Mouse (Mus musculus) kidney, embryonic 14.5 days (tissue): ENCODE measurements around the gene Il34. TPM values are rescaled to one million over a fixed set of nuclear protein-coding genes. Genes with fewer than 3 reads are reported as not detected.
"Not testable (repeated sequence)": the region's sequence is repeated elsewhere in the genome, so short reads cannot be mapped to it uniquely, and the experiment has no call there.

Experiments used
- ATAC-seq: fragments of 200-750 bp; cut with Nextera tagmentation; 2 replicates; pipeline ENCODE4 v1.8.0; 2017; ENCODE audit warnings: moderate number of reproducible peaks, mild to moderate bottlenecking, moderate TSS enrichment, moderate library complexity; ENCODE audit not compliant: low FRiP score, low TSS enrichment
- H3K27ac ChIP-seq: fragments of 300-500 bp; sonication (generic); 2 replicates; pipeline ENCODE4 v1.5.1; 2014; ENCODE audit warnings: low read depth, mild to moderate bottlenecking, low read length, moderate library complexity, mixed read lengths
- H3K27me3 ChIP-seq: fragments of 300-500 bp; sonication (generic); 2 replicates; pipeline ENCODE4 v1.6.1; 2014; ENCODE audit warnings: mild to moderate bottlenecking, low read length; ENCODE audit not compliant: control insufficient read depth, insufficient read depth
- H3K36me3 ChIP-seq: fragments of 300-500 bp; sonication (generic); 2 replicates; pipeline ENCODE4 v1.6.1; 2014; ENCODE audit warnings: low read length, mixed read lengths; ENCODE audit not compliant: control insufficient read depth, insufficient read depth
- H3K4me1 ChIP-seq: fragments of 300-500 bp; sonication (generic); 2 replicates; pipeline ENCODE4 v1.6.1; 2014; ENCODE audit warnings: low read length, mixed read lengths; ENCODE audit not compliant: control insufficient read depth, insufficient read depth
- H3K4me2 ChIP-seq: fragments of 300-500 bp; sonication (generic); replicated peaks from 2 replicates; pipeline ENCODE4 v1.6.1; 2014; ENCODE audit warnings: low read depth, mild to moderate bottlenecking, low read length
- H3K4me3 ChIP-seq: fragments of 300-500 bp; sonication (generic); 2 replicates; pipeline ENCODE4 v1.5.1; 2014; ENCODE audit warnings: mild to moderate bottlenecking, low read length
- H3K9ac ChIP-seq: fragments of 300-500 bp; sonication (generic); 2 replicates; pipeline ENCODE4 v1.6.1; 2014; ENCODE audit warnings: low read depth, mild to moderate bottlenecking, low read length, moderate library complexity
- H3K9me3 ChIP-seq: fragments of 300-500 bp; sonication (generic); 2 replicates; pipeline ENCODE4 v1.6.1; 2016; ENCODE audit warnings: low read length; ENCODE audit not compliant: control insufficient read depth
- WGBS: fragments of 180-500 bp; shearing (Covaris S2); extraction: QIAGEN DNeasy Blood & Tissue Kit; methylation state at CpG from one replicate; pipeline ENCODE4 v1.1.7; 2014; 5-methylcytosine and 5-hydroxymethylcytosine counted together
- polyA plus RNA-seq: library from polyadenylated mRNA; unstranded; fragments of >200 nt; fragmentation: Nextera tagmentation; extraction: Ambion mirVana; gene quantifications from 2 replicates; pipeline ENCODE4 v1.2.1, GENCODE M21; 2014

Il34 gene
- polyA plus RNA-seq, 1 experiment from 2014 or later = 1.7 TPM

GRCm38 (mm10) chr8:110791164-110791563, 14.6 kb downstream of the Il34 start:
- 72% methylated on average over 10 of the region's 10 CpGs for WGBS
- Histone ChIP-seq H3K36me3 (no peaks in the 10 kb centered on the region), H3K4me1 (0 out of 2 replicates have a peak, but pooled peaks cover 2% of the 10 kb centered on the region), H3K9me3 (peaks cover 9% of the 10 kb centered on the region; the same call in 1 of the 2 replicates), H3K27ac (no peak overlapping the region), H3K27me3 (no peaks in the 10 kb centered on the region), H3K4me2 (no peak overlapping the region), H3K9ac (no peak overlapping the region), H3K4me3 (no peak overlapping the region)
- no peak for ATAC-seq

- H3K4me2 ChIP-seq = no peak overlapping the region
- H3K4me3 ChIP-seq = no peak overlapping the region
- no peaks in the 10 kb centered on the region for H3K27me3 ChIP-seq
- no peaks in the 10 kb centered on the region for H3K36me3 ChIP-seq
- WGBS = 61% methylated on average over 6 of the region's 6 CpGs
- H3K27ac ChIP-seq = no peak overlapping the region
- H3K9ac ChIP-seq = no peak overlapping the region
- 0 out of 2 replicates have a peak, but pooled peaks cover 2% of the 10 kb centered on the region for H3K4me1 ChIP-seq
- ATAC-seq = no peak
- no peaks in the 10 kb centered on the region; the same call in 1 of the 2 replicates for H3K9me3 ChIP-seq
Measured at GRCm38 (mm10) chr8:110790270-110790669, 15.5 kb downstream of the Il34 start.

GRCm38 (mm10) chr8:110789571-110789970, 16.2 kb downstream of the Il34 start:
- H3K4me1 ChIP-seq = 0 out of 2 replicates have a peak, but pooled peaks cover 2% of the 10 kb centered on the region
- no peaks in the 10 kb centered on the region for H3K27me3 ChIP-seq
- no peak overlapping the region for H3K4me2 ChIP-seq
- H3K9me3 ChIP-seq = no peaks in the 10 kb centered on the region
- H3K9ac ChIP-seq = no peak overlapping the region
- ATAC-seq = no peak
- H3K4me3 ChIP-seq = no peak overlapping the region
- no peaks in the 10 kb centered on the region for H3K36me3 ChIP-seq
- WGBS = 45% methylated on average over 12 of the region's 12 CpGs
- no peak overlapping the region for H3K27ac ChIP-seq

GRCm38 (mm10) chr8:110788981-110789380, 16.7 kb downstream of the Il34 start:
- H3K27ac ChIP-seq = no peak overlapping the region
- WGBS = 65% methylated on average over 12 of the region's 12 CpGs
- no peak overlapping the region for H3K9ac ChIP-seq

GRCm38 (mm10) chr8:110787411-110787954, 18.2 kb downstream of the Il34 start:
- Histone ChIP-seq H3K27ac (no peak overlapping the region), H3K36me3 (no peaks in the 10 kb centered on the region), H3K27me3 (no peaks in the 10 kb centered on the region), H3K9me3 (no peaks in the 10 kb centered on the region), H3K4me2 (no peak overlapping the region), H3K4me1 (0 out of 2 replicates have a peak, but pooled peaks cover 2% of the 10 kb centered on the region), H3K9ac (no peak overlapping the region), H3K4me3 (no peak overlapping the region)
- ATAC-seq = no peak
- 84% methylated on average over 9 of the region's 9 CpGs for WGBS

More at GRCm38 (mm10) chr8:110788981-110789380, 16.7 kb downstream of the Il34 start:
- no peaks in the 10 kb centered on the region for H3K9me3 ChIP-seq
- H3K4me2 ChIP-seq = no peak overlapping the region
- H3K36me3 ChIP-seq = no peaks in the 10 kb centered on the region
- H3K4me1 ChIP-seq = 0 out of 2 replicates have a peak, but pooled peaks cover 2% of the 10 kb centered on the region
- no peak for ATAC-seq
- H3K4me3 ChIP-seq = no peak overlapping the region
- no peaks in the 10 kb centered on the region for H3K27me3 ChIP-seq

GRCm38 (mm10) chr8:110786934-110787333, 18.8 kb downstream of the Il34 start:
- H3K4me2 ChIP-seq = no peak overlapping the region
- H3K9ac ChIP-seq = no peak overlapping the region
- no peaks in the 10 kb centered on the region for H3K36me3 ChIP-seq
- no peaks in the 10 kb centered on the region for H3K9me3 ChIP-seq
- 76% methylated on average over 8 of the region's 8 CpGs for WGBS
- no peaks in the 10 kb centered on the region for H3K27me3 ChIP-seq
- H3K4me1 ChIP-seq = 0 out of 2 replicates have a peak, but pooled peaks cover 2% of the 10 kb centered on the region
- no peak overlapping the region for H3K27ac ChIP-seq
- H3K4me3 ChIP-seq = no peak overlapping the region
- ATAC-seq = no peak

- 77% methylated on average over 7 of the region's 7 CpGs for WGBS
- not testable (repeated sequence) for H3K9me3 ChIP-seq, H3K27ac ChIP-seq, H3K4me2 ChIP-seq, H3K9ac ChIP-seq, ATAC-seq, H3K36me3 ChIP-seq, H3K27me3 ChIP-seq, H3K4me3 ChIP-seq, H3K4me1 ChIP-seq
Measured at GRCm38 (mm10) chr8:110786501-110786900, 19.2 kb downstream of the Il34 start.

GRCm38 (mm10) chr8:110785366-110785765, 20.4 kb downstream of the Il34 start:
- no peak overlapping the region for H3K9ac ChIP-seq
- H3K4me1 ChIP-seq = no peaks in the 10 kb centered on the region
- no peak overlapping the region for H3K4me3 ChIP-seq
- 62% methylated on average over 2 of the region's 2 CpGs for WGBS
- ATAC-seq = no peak
- H3K4me2 ChIP-seq = no peak overlapping the region
- no peaks in the 10 kb centered on the region for H3K36me3 ChIP-seq
- no peak overlapping the region for H3K27ac ChIP-seq
- H3K9me3 ChIP-seq = no peaks in the 10 kb centered on the region
- no peaks in the 10 kb centered on the region for H3K27me3 ChIP-seq

GRCm38 (mm10) chr8:110779924-110780718, 25.6 kb downstream of the Il34 start:
- ATAC-seq = no peak
- H3K4me1 ChIP-seq = no peaks in the 10 kb centered on the region
- H3K4me3 ChIP-seq = no peak overlapping the region
- H3K27ac ChIP-seq = no peak overlapping the region
- WGBS = 77% methylated on average over 13 of the region's 13 CpGs
- H3K36me3 ChIP-seq = no peaks in the 10 kb centered on the region
- H3K9ac ChIP-seq = no peak overlapping the region
- H3K9me3 ChIP-seq = no peaks in the 10 kb centered on the region
- H3K27me3 ChIP-seq = no peaks in the 10 kb centered on the region
- no peak overlapping the region for H3K4me2 ChIP-seq
